ENCODE assay signal across 9 mouse cellular contexts in the genomic region with DNA sequence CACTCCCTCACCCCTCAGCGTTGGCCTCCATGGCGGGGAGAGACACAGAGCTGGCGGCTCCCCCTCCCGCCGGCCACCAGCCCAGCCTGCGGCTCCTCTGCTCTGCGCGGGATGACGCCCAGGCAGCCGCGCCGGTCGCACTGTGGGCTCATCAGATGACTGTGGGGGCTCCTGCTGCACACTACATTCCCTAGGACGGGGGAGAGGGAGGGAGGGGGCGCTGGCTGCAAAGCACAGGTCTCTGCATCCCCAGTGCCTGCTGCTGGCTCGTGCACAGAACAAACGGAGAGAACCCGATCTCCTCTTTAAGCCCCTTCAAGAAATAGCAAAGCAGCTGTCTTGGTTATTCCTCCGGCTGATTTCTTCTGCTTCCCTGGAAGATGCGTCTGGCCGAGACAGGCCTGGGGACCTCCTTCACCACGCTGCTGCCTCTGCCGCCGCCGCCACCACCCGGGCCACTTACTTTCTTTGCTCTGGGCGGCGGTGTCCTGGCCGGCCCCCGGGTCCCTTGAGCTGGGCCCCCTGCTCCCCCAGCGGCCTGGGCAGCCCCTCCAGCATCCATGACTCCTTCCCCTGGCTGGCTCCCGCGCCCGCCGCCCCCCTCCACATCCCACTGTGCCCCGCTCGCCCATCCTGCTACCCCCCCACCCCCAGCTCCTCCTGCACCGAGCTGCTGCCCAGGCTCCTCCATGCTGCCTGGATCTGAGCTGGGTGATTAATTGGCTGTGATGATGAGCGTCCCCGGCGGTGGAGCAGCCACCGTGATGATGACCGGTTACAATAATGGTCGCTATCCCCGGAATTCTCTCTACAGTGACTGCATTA.
DNase-seq lines count a peak whose midpoint lies in the region; ATAC-seq lines count a peak whose summit lies in the region.
"Had no signal": no experiment of that assay in that cellular context is flagged by ENCODE, and none has a peak within 500 bp of the region (broad histone marks: within the 10 kb centered on the region; RNA-seq: fewer than 3 reads in every experiment).

No protein-coding gene starts in this region.

- no peaks in the 10 kb centered on the region for H3K9me3 ChIP-seq in midbrain, embryonic 14.5 days (ENCODE audit: control insufficient read depth, low read length)
- H3K9me3 ChIP-seq: G1E had no signal

- peak overlapping the region; percentile 73 for H3K9ac ChIP-seq in midbrain, embryonic 14.5 days (replicated peaks; ENCODE audit: low read length)

- ATAC-seq in midbrain, embryonic 14.5 days (ENCODE audit: low FRiP score, low TSS enrichment): peak; percentile 87

- DNase-seq in heart, adult 11 months: peak; percentile 92
- no peak for DNase-seq in heart, postnatal 4 days
- peak; percentile 74 to 76 for DNase-seq in frontal cortex, postnatal 36 days (ENCODE audit: low spot score in 2 of 2)
- DNase-seq in left cerebral cortex, adult 11 months (ENCODE audit: low spot score): peak; percentile 51
- DNase-seq in midbrain, embryonic 14.5 days: peak; percentile 85
- DNase-seq in thymus, postnatal 4 days: no peak
- DNase-seq in spleen, postnatal 4 days (ENCODE audit: low spot score in 2 of 2): no peak

- H3K36me3 ChIP-seq in midbrain, embryonic 14.5 days (ENCODE audit: control insufficient read depth, insufficient read depth, low read length): no peaks in the 10 kb centered on the region
- H3K36me3 ChIP-seq: G1E had no signal

- no peaks in the 10 kb centered on the region for H3K27me3 ChIP-seq in midbrain, embryonic 14.5 days (ENCODE audit: control insufficient read depth, insufficient read depth, low read length)

- H3K4me1 ChIP-seq in brown adipose tissue, adult 24 weeks (ENCODE audit: control insufficient read depth, insufficient read depth, insufficient read length, low read length): no peaks in the 10 kb centered on the region
- H3K4me1 ChIP-seq in midbrain, embryonic 14.5 days (ENCODE audit: control insufficient read depth, insufficient read depth, low read length): peaks cover 48% of the 10 kb centered on the region

- H3K27ac ChIP-seq in brown adipose tissue, adult 24 weeks (replicated peaks; ENCODE audit: low read depth, low read length): no peak overlapping the region
- H3K27ac ChIP-seq in midbrain, embryonic 14.5 days (replicated peaks; ENCODE audit: low read depth, low read length): peak overlapping the region; percentile 97

- WGBS in midbrain, embryonic 14.5 days: under 1% methylated on average over 45 of the region's 45 CpGs

- H3K4me3 ChIP-seq in brown adipose tissue, adult 24 weeks (ENCODE audit: insufficient read depth, low read depth, low read length): peak overlapping the region; percentile 22
- peak overlapping the region; percentile 58 for H3K4me3 ChIP-seq in midbrain, embryonic 14.5 days (replicated peaks; ENCODE audit: low read depth, low read length)

- H3K4me2 ChIP-seq in midbrain, embryonic 14.5 days (ENCODE audit: low read length): peak overlapping the region; percentile 73

Comparison
In these comparisons a context has a peak if more than half of its experiments do, and no peak if none do; other contexts are left out.
1. DNase-seq: peak in heart, adult 11 months (single experiment), frontal cortex, postnatal 36 days (2 of 2), left cerebral cortex, adult 11 months (single experiment) and midbrain, embryonic 14.5 days (single experiment); none in heart, postnatal 4 days (single experiment), thymus, postnatal 4 days (single experiment) and spleen, postnatal 4 days (0 of 2).